ENCODE assay signal across 9 mouse cellular contexts in the genomic region with DNA sequence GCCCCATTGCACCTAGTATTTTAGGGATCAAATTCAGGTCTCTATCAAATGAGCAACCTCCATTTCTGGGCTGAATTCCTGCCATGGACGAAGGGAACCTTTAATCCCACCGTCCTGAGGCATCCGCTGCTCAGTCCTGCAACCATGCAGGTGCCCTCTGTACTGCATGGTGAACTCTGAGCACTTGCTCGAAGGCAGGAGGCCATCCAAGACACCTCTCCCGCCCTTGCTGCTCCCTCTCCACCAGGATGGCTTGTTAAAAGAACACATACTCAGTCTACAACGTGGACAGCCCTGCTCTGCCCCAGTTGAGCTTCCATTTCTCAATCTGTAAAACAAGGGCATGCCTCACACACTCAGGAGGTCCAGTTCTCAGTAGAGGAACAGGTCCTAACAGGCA. TPM values are rescaled to one million over a fixed set of nuclear protein-coding genes. Genes with fewer than 3 reads are reported as not detected.
DNase-seq lines count a peak whose midpoint lies in the region; ATAC-seq and TF ChIP-seq lines count a peak whose summit lies in the region.
"Had no signal": no experiment of that assay in that cellular context is flagged by ENCODE, and none has a peak within 500 bp of the region (broad histone marks: within the 10 kb centered on the region; RNA-seq: fewer than 3 reads in every experiment).

No protein-coding gene starts in this region.

- no peak for ATAC-seq in heart, embryonic 14.5 days (ENCODE audit: insufficient number of reproducible peaks, insufficient read depth, low FRiP score, low read depth)
- no peak for ATAC-seq in embryonic facial prominence, embryonic 12.5 days (ENCODE audit: insufficient number of reproducible peaks, insufficient read depth, low FRiP score, low TSS enrichment)
- no peak for ATAC-seq in midbrain, embryonic 13.5 days
- no peak for ATAC-seq in inflammation-experienced regulatory T-cells, adult 6 months

- intact Hi-C loops in heart, postnatal 25 days (cut with DNase I), result no loop called here

- no peaks in the 10 kb centered on the region for H3K27me3 ChIP-seq in heart, embryonic 14.5 days (ENCODE audit: control insufficient read depth, insufficient read depth, low read length)
- no peaks in the 10 kb centered on the region for H3K27me3 ChIP-seq in embryonic facial prominence, embryonic 12.5 days
- no peaks in the 10 kb centered on the region for H3K27me3 ChIP-seq in kidney, adult 2 months (replicated peaks; ENCODE audit: control insufficient read depth, insufficient read depth, low read length)
- no peaks in the 10 kb centered on the region for H3K27me3 ChIP-seq in midbrain, embryonic 13.5 days

- no peaks in the 10 kb centered on the region for H3K9me3 ChIP-seq in heart, embryonic 14.5 days (ENCODE audit: control insufficient read depth, low read length)
- no peaks in the 10 kb centered on the region for H3K9me3 ChIP-seq in embryonic facial prominence, embryonic 12.5 days
- no peaks in the 10 kb centered on the region for H3K9me3 ChIP-seq in midbrain, embryonic 13.5 days

- 0 out of 2 replicates have a peak, but pooled peaks have one; percentile 10 for TF ChIP-seq CTCF in kidney, adult 2 months (conservative IDR thresholded peaks at IDR 0.05; ENCODE audit: insufficient read depth, insufficient read length, low read depth, low read length)

- 70% methylated on average over 6 of the region's 6 CpGs for WGBS in heart, embryonic 14.5 days
- 60% methylated on average over 6 of the region's 6 CpGs for WGBS in embryonic facial prominence, embryonic 12.5 days
- WGBS in kidney, adult 2 months, result 34% methylated on average over 6 of the region's 6 CpGs
- WGBS in midbrain, embryonic 13.5 days, result 64% methylated on average over 6 of the region's 6 CpGs

- peak overlapping the region; percentile 75 for H3K9ac ChIP-seq in heart, embryonic 14.5 days (ENCODE audit: low read length)
- peak overlapping the region; percentile 49 for H3K9ac ChIP-seq in embryonic facial prominence, embryonic 12.5 days
- H3K9ac ChIP-seq in midbrain, embryonic 13.5 days (replicated peaks), result peak overlapping the region; percentile 63

- no peak for DNase-seq in heart, postnatal 25 days (ENCODE audit: low spot score)
- DNase-seq in kidney, adult 2 months, result peak; percentile 63
- no peak for DNase-seq in thymus, postnatal 25 days
- no peak for DNase-seq in thymus, adult 18-20 months
- DNase-seq: cerebellum, adult 9-10 months had no signal

- peak overlapping the region; percentile 3 to 92; a peak in 3 of 4 replicates for H3K27ac ChIP-seq in heart, embryonic 14.5 days (replicated peaks in 1 of 2; ENCODE audit: control insufficient read depth in 1 of 2, insufficient read depth in 1 of 2, low read depth in 2 of 2, low read length in 2 of 2)
- H3K27ac ChIP-seq in embryonic facial prominence, embryonic 12.5 days, result peak overlapping the region; percentile 69
- 0 out of 2 replicates have a peak overlapping the region, but pooled peaks have one; percentile 7 for H3K27ac ChIP-seq in kidney, adult 2 months (ENCODE audit: insufficient read depth, low read depth, low read length)
- peak overlapping the region; percentile 85 for H3K27ac ChIP-seq in midbrain, embryonic 13.5 days

- peaks cover 42% of the 10 kb centered on the region for H3K36me3 ChIP-seq in heart, embryonic 14.5 days (ENCODE audit: control insufficient read depth, insufficient read depth, low read length)
- peaks cover 39% of the 10 kb centered on the region for H3K36me3 ChIP-seq in embryonic facial prominence, embryonic 12.5 days
- no peaks in the 10 kb centered on the region for H3K36me3 ChIP-seq in kidney, adult 2 months (ENCODE audit: control insufficient read depth, insufficient read depth, low read length)
- peaks cover 42% of the 10 kb centered on the region for H3K36me3 ChIP-seq in midbrain, embryonic 13.5 days

- no peak for TF ChIP-seq POLR2A in kidney, adult 2 months (IDR thresholded peaks at IDR 0.05; ENCODE audit: low read depth, low read length)

- H3K4me1 ChIP-seq in heart, embryonic 14.5 days (ENCODE audit: control insufficient read depth in 2 of 2, insufficient read depth in 2 of 2, low read length in 2 of 2), result peaks cover 43 to 74% of the 10 kb centered on the region in 2 experiments
- peaks cover 53% of the 10 kb centered on the region for H3K4me1 ChIP-seq in embryonic facial prominence, embryonic 12.5 days
- peaks cover 30% of the 10 kb centered on the region for H3K4me1 ChIP-seq in kidney, adult 2 months (ENCODE audit: control insufficient read depth, insufficient read depth, low read length)
- H3K4me1 ChIP-seq in midbrain, embryonic 13.5 days (replicated peaks), result peaks cover 82% of the 10 kb centered on the region

- H3K4me2 ChIP-seq in heart, embryonic 14.5 days (ENCODE audit: low read length), result peak overlapping the region; percentile 97
- peak overlapping the region; percentile 71 for H3K4me2 ChIP-seq in embryonic facial prominence, embryonic 12.5 days (replicated peaks)
- H3K4me2 ChIP-seq in midbrain, embryonic 13.5 days (replicated peaks), result peak overlapping the region; percentile 63

- H3K4me3 ChIP-seq in heart, embryonic 14.5 days (ENCODE audit: control insufficient read depth in 1 of 2, insufficient read depth in 1 of 2, low read depth in 1 of 2, low read length in 2 of 2), result peak overlapping the region in 1 of 2 experiments; percentile 49; a peak in 1 of 4 replicates
- peak overlapping the region; percentile 32; the same call in 1 of the 2 replicates for H3K4me3 ChIP-seq in embryonic facial prominence, embryonic 12.5 days
- no peak overlapping the region for H3K4me3 ChIP-seq in kidney, adult 2 months (ENCODE audit: insufficient read depth, low read depth, low read length)
- H3K4me3 ChIP-seq in midbrain, embryonic 13.5 days (replicated peaks), result peak overlapping the region; percentile 45

RNA-seq across cellular contexts. Expression of a gene that starts 14.2 kb away (rescaled TPM):
- polyA plus RNA-seq in heart, embryonic 14.5 days (2014; fragmentation: Nextera tagmentation; extraction: Ambion mirVana), result 37.9 and 45.3 TPM in 2 replicates
- 10 to 100 TPM; 30.7 to 38.3 TPM for total RNA-seq in heart, postnatal 25 days (2021)
- polyA plus RNA-seq in embryonic facial prominence, embryonic 12.5 days (2016; fragmentation: Nextera tagmentation; extraction: Ambion mirVana), result 54.8 and 56.6 TPM in 2 replicates
- polyA plus RNA-seq in kidney, adult 2 months (2012; rRNA removed), result 89.1 and 123 TPM in 2 replicates
- 38.5 and 46.0 TPM in 2 replicates for polyA plus RNA-seq in midbrain, embryonic 13.5 days (2015; fragmentation: Nextera tagmentation; extraction: Ambion mirVana)
- 10 to 100 TPM; 21.7 to 26.7 (median 24.3) TPM for polyA plus RNA-seq in inflammation-experienced regulatory T-cells, adult 6 months (2017; shearing (Covaris generic))

Comparison
In these comparisons a context has a peak if more than half of its experiments do, and no peak if none do; other contexts are left out.
1. H3K27ac ChIP-seq: peak in every context shown above with its lines; median percentile 85 in midbrain, embryonic 13.5 days; 69 in embryonic facial prominence, embryonic 12.5 days; 48 in heart, embryonic 14.5 days; 7 in kidney, adult 2 months.